Mouse (Mus musculus) forelimb bud, embryonic 11.5 days (tissue): ENCODE measurements around the gene Tectb.
"Not testable (repeated sequence)": the region's sequence is repeated elsewhere in the genome, so short reads cannot be mapped to it uniquely, and the experiment has no call there.

Experiments
- DNase-seq: peaks from one replicate; pipeline ENCODE4 v3.0.0-alpha.2; 2012; ENCODE audit warnings: low read depth, low spot score

The Tectb gene

GRCm38 (mm10) chr19:55165954-55166353 is 14.6 kb upstream of the Tectb start:
- no peak for DNase-seq

- no peak for DNase-seq
Observed at GRCm38 (mm10) chr19:55166741-55167140, 13.8 kb upstream of the Tectb start.

- no peak for DNase-seq
Observed at GRCm38 (mm10) chr19:55167741-55168140, 12.8 kb upstream of the Tectb start.

- DNase-seq, result no peak
Observed at GRCm38 (mm10) chr19:55168360-55168759, 12.2 kb upstream of the Tectb start.

- not testable (repeated sequence) for DNase-seq
Observed at GRCm38 (mm10) chr19:55169236-55169729, 11.2 kb upstream of the Tectb start.

GRCm38 (mm10) chr19:55170399-55170798 is 10.1 kb upstream of the Tectb start:
- DNase-seq, result no peak

- DNase-seq, result no peak
Observed at GRCm38 (mm10) chr19:55171585-55171984, 8.9 kb upstream of the Tectb start.

- DNase-seq, result no peak
Observed at GRCm38 (mm10) chr19:55177143-55177542, 3.4 kb upstream of the Tectb start.

- DNase-seq, result no peak
Observed at GRCm38 (mm10) chr19:55184442-55184841, 3.9 kb downstream of the Tectb start.

- DNase-seq, result no peak
Observed at GRCm38 (mm10) chr19:55185074-55185473, 4.5 kb downstream of the Tectb start.

- no peak for DNase-seq
Observed at GRCm38 (mm10) chr19:55185651-55186050, 5.1 kb downstream of the Tectb start.

GRCm38 (mm10) chr19:55190065-55190464 is 9.5 kb downstream of the Tectb start:
- no peak for DNase-seq

GRCm38 (mm10) chr19:55191596-55191995 is 11.1 kb downstream of the Tectb start:
- no peak for DNase-seq

- DNase-seq, result no peak
Observed at GRCm38 (mm10) chr19:55192254-55192945, 11.9 kb downstream of the Tectb start.

- DNase-seq, result no peak
Observed at GRCm38 (mm10) chr19:55193717-55194394, 13.3 kb downstream of the Tectb start.

- no peak for DNase-seq
Observed at GRCm38 (mm10) chr19:55194520-55195170, 14.1 kb downstream of the Tectb start.

GRCm38 (mm10) chr19:55195574-55195973 is 15.0 kb downstream of the Tectb start:
- DNase-seq, result no peak

GRCm38 (mm10) chr19:55198303-55198702 is 17.8 kb downstream of the Tectb start:
- DNase-seq, result peak; percentile 69

GRCm38 (mm10) chr19:55206482-55207138 is 26.1 kb downstream of the Tectb start:
- DNase-seq, result peak; percentile 71

GRCm38 (mm10) chr19:55207205-55207604 is 26.7 kb downstream of the Tectb start:
- no peak for DNase-seq

- no peak for DNase-seq
Observed at GRCm38 (mm10) chr19:55207746-55208538, 27.4 kb downstream of the Tectb start.
